Mouse (Mus musculus) megakaryocyte progenitor cell, adult 5-6 weeks (primary cell): ENCODE data around the gene Poc1a. TPM values are rescaled to one million over a fixed set of nuclear protein-coding genes. Genes with fewer than 3 reads are reported as not detected.

ENCODE experiments used
- ATAC-seq: replicated peaks from 2 replicates; pipeline ENCODE4 v1.8.0; 2016; ENCODE audit warnings: mild to moderate bottlenecking, moderate TSS enrichment, inconsistent platforms; ENCODE audit not compliant: poor library complexity
- total RNA-seq, 2 experiments: library from RNA; stranded (forward) in 1 of 2; stranded (reverse) in 1 of 2; fragments of 157-497, 149-512 nt in 1 of 2; fragments of 200-1000 nt in 1 of 2; gene quantifications; 2 replicates each; pipeline versions ENCODE4 v1.2.3 to v1.2.4; 2015 to 2017

The Poc1a gene
- total RNA-seq, 2 experiments from 2014 or later = 38.9 to 43.8 TPM

DNA sequence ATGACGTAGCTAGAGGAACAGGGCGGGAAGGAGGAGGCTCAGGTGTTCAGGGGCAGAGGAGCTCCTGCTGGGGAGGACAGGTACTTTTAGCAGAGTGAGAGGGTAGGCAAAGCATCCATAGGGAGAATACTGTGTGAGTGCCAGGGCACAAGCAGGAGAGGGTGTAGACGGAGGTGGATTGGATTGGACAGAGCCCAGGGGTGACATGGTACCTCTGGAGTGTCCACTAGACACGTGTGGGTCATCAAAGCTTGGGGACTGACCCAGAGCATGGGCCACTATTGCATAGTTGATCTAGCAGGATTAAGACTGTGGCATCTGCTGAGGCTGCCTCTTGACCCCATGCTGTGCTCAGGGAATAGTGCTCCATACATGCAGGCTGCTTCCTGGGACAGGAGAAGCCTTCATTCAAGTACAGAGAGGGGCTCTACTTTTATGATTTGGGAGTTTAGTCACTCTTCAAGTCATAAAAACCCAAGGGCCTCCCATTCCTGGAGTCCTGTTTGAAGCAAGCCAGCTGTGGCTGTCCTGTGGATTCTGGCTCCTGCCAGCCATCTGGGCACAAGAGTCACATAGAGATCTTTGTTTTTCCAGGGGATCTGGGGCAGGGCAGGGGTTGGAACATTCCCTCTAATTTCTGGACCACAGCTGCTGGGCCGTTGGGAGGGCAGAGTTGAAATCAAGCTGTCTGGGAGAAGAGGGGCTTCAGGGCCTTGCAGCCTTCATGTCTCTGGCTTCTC, 48.1 kb downstream of the Poc1a start:
- no peak for ATAC-seq

GRCm38 (mm10) chr9:106332746-106333145, 51.9 kb downstream of the Poc1a start:
- ATAC-seq = no peak

- no peak for ATAC-seq
These were observed 56.8 kb downstream of the Poc1a start for GRCm38 (mm10) chr9:106337620-106338019.

DNA sequence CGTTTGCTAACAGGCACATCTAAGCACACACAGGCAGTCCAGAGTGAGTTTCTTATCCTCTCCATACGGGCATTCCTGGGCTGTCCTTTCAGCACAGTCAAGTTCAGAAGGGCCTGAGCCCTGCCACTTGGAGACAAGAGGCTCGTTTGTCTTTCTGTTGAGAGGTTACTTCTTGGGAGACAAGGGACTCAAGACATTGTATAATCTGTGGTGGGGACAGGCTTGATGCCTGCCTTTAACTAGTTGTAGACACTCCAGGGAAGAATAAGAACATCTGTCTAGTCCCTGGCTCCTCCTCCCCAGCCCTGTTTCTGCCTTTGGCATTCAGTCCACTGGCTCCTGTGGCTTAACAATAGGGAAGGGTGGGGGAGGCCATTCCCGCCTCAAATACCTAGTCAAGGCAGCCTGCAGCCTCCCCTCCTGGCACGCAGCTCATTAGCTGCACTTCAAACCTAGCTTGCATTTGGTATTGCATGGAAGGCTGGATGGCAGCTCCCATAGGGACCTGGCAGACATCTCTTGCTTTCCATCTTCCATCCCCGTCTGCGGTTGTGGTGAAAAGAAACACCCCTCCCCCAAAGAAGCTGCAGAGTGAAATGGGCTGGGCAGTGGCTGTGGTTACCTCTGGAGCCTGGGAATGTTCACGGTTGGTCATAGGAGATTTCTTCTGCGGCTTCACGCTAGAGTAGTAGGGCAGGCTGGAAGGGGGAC, 57.8 kb downstream of the Poc1a start:
- ATAC-seq = no peak

DNA sequence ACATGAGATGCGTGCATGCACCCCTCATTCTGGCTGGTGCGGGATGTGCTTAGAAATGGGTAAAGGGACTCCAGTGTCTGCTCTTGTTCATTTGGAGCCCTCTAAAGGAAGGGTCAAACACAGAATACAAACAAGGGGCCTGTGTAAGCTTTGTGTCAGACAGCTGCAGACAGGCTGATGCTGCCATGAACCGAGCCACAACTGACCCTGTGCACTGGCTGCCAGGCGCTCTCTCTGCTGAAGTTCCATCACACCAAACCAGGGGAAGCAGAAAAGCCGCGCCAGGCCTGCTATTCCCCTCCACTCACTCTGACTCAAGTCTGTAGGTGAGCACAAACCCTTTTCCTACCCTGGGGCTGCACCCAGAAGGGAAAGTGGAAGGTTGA, 58.3 kb downstream of the Poc1a start:
- ATAC-seq = no peak

GRCm38 (mm10) chr9:106339730-106340129, 58.9 kb downstream of the Poc1a start:
- ATAC-seq = no peak

GRCm38 (mm10) chr9:106340501-106341312, 59.8 kb downstream of the Poc1a start:
- ATAC-seq = no peak

DNA sequence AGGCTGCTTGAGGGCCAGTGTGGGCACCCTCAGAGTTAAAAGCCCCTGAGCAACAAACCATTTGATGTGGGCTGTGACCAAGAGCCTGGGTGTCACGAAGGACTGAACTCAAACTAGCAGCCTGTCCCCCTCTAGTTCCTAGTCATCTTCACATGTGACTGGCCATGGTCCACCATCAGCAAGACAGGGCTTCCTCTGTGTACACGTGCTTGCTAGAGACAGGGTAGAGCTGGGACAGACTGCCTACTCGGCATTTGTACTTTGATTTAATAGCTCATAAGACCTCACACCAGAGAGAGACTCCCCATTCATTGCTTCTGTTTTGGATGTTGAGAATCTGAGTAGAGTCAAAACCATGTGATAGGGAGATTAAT, 60.4 kb downstream of the Poc1a start:
- ATAC-seq = no peak

GRCm38 (mm10) chr9:106342573-106342972, 61.7 kb downstream of the Poc1a start:
- ATAC-seq = no peak

- no peak for ATAC-seq
These were observed 64.3 kb downstream of the Poc1a start for GRCm38 (mm10) chr9:106345167-106345566.

- ATAC-seq = no peak
These were observed 64.8 kb downstream of the Poc1a start for GRCm38 (mm10) chr9:106345630-106346029.

GRCm38 (mm10) chr9:106348281-106348680, 67.4 kb downstream of the Poc1a start:
- ATAC-seq = no peak

GRCm38 (mm10) chr9:106349075-106349474, 68.2 kb downstream of the Poc1a start:
- ATAC-seq = peak; percentile 70

DNA sequence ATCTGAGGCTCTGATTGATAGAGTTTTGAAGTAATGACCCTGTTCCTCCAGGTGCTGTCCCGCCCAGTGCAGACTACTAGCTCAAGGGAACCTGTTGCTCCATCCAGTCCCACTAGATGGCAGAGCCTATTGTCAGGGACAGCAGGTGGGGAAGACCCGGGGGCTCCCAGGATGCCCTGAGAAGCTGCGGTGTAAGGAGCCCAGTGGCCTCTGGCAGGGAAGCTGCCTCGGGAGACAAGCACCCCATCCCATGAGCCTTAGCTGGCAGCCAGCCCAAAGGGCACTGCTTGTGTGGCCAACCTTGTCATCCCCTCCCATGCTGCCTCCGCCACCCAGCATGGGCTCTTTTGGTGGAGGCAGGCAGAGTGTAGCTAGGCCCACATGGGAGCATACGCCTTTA, 70.3 kb downstream of the Poc1a start:
- ATAC-seq = peak; percentile 51

- no peak for ATAC-seq
These were observed 72.9 kb downstream of the Poc1a start for GRCm38 (mm10) chr9:106353779-106354178.

- ATAC-seq = no peak
These were observed 73.9 kb downstream of the Poc1a start for GRCm38 (mm10) chr9:106354810-106355209.

DNA sequence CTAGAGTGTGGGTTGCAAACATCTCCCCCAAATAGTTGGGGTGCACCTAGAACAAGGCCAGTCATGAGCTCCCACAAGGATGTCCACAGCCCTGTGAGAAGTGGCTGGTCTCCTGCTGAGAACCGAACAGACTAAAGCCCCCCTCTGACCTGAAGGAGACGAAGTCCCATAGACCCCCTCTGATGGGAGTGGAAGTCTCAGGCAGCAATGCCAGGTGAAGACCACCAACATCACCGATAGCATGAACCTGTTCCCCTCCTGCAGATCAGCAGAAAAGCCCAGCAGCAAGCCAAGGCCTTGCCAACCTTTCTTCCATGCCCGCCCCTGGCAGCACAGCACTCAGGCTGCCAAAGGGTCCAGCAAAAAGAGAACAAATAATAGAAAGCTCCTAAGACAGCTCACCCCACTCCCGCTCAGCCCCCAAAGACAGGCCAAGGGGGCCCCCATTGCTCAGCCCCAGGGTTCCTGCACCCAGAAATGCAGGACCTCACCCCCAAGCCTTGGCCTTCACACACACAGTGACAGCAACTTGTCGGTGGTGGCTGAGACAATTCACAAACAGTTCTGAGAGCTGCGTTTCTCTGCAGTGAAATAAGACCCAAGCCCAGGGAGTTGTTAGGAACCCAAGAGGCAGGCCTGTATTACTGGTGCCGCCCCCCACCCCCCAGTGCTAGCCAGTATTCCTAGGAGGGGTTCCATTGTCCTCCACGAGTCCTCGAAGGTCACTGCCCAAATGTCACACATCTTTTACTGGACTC, 74.5 kb downstream of the Poc1a start:
- ATAC-seq = no peak

DNA sequence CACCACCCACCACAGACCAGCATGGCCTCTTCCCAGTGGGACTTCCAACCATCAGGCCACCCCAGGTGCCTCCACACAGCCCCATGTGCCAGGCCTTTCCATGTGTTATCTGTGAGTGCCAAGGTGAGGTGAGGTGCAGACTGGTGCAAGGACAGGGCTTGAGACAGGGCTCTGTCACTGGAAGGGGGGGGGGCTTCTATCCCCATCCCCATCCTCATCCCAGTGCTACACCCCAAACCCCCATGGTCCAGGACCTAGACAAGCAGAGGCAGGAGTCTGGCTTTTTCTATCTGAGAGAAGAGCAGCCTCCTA, 75.1 kb downstream of the Poc1a start:
- no peak for ATAC-seq

DNA sequence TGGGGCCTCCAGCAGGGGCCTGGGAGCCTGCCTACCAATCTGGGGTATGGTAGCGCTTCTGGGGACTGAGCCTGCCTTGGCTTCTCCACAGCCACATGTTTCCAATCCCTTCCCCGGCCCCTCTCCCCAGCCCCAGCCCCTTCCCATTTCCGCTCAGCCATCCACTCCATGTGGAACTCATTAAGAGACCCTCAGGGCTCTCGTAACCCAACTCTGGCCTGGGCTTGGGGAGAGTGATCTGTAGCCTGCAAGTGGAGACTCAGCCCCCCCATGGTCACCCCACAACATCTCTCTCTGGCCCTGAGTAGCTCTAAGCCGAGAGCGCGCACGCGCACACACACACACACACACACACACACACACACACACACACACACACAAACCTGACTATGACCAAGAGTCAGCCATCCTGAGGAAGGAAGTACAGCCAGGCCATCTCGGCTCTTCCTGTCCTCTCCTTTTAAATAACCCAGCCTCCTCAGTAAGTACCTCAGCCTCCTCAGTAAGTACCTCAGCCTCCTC, 75.5 kb downstream of the Poc1a start:
- ATAC-seq = 0 out of 2 replicates have a peak, but pooled peaks have one; percentile 21

- ATAC-seq = no peak
These were observed 76.3 kb downstream of the Poc1a start for GRCm38 (mm10) chr9:106357167-106357566.

GRCm38 (mm10) chr9:106359297-106359696, 78.4 kb downstream of the Poc1a start:
- ATAC-seq = no peak
